ENCODE assay signal across 24 mouse cellular contexts in genomic region chr4:107207016-107207415, GRCm38 (mm10). TPM values are rescaled to one million over a fixed set of nuclear protein-coding genes. Genes with fewer than 3 reads are reported as not detected.
DNase-seq lines count a peak whose midpoint lies in the region; ATAC-seq lines count a peak whose summit lies in the region.
"Had no signal": no experiment of that assay in that cellular context is flagged by ENCODE, and none has a peak within 500 bp of the region (broad histone marks: within the 10 kb centered on the region; RNA-seq: fewer than 3 reads in every experiment).

No protein-coding gene starts in this region.

- ATAC-seq in midbrain, embryonic 11.5 days (ENCODE audit: low FRiP score) = no peak
- ATAC-seq: activated CD4-positive, CD25-positive, alpha-beta regulatory T cell, adult 4 months; CD4-positive, CD25-positive, alpha-beta regulatory T cell, adult 4 months; Patski had no signal

- H3K27ac ChIP-seq in midbrain, embryonic 11.5 days (ENCODE audit: low read depth, low read length) = no peak overlapping the region
- no peak overlapping the region for H3K27ac ChIP-seq in midbrain, embryonic 10.5 days (replicated peaks)

- no peak overlapping the region for H3K4me3 ChIP-seq in midbrain, embryonic 11.5 days (ENCODE audit: low read depth, low read length)
- no peak overlapping the region for H3K4me3 ChIP-seq in midbrain, embryonic 10.5 days

- no peaks in the 10 kb centered on the region for H3K9me3 ChIP-seq in midbrain, embryonic 11.5 days (ENCODE audit: control insufficient read depth, low read length)
- H3K9me3 ChIP-seq in midbrain, embryonic 10.5 days (replicated peaks) = no peaks in the 10 kb centered on the region
- H3K9me3 ChIP-seq: G1E had no signal

- H3K27me3 ChIP-seq in midbrain, embryonic 11.5 days (ENCODE audit: control insufficient read depth, insufficient read depth, low read length) = no peaks in the 10 kb centered on the region
- H3K27me3 ChIP-seq in midbrain, embryonic 10.5 days (ENCODE audit: low read depth, poor library complexity, severe bottlenecking) = no peaks in the 10 kb centered on the region
- H3K27me3 ChIP-seq: CH12.LX, Patski had no signal

- 100% methylated on average over 2 of the region's 2 CpGs for WGBS in midbrain, embryonic 11.5 days
- 99% methylated on average over 2 of the region's 2 CpGs for WGBS in midbrain, embryonic 10.5 days

- H3K9ac ChIP-seq in midbrain, embryonic 11.5 days (ENCODE audit: low read length) = no peak overlapping the region

- peaks cover 4% of the 10 kb centered on the region; the same call in 1 of the 2 replicates for H3K36me3 ChIP-seq in midbrain, embryonic 11.5 days (ENCODE audit: control insufficient read depth, insufficient read depth, low read length)
- H3K36me3 ChIP-seq in midbrain, embryonic 10.5 days = peaks cover 66% of the 10 kb centered on the region

- no peaks in the 10 kb centered on the region for H3K4me1 ChIP-seq in midbrain, embryonic 11.5 days (ENCODE audit: control insufficient read depth, insufficient read depth, low read length)
- peaks cover 16% of the 10 kb centered on the region for H3K4me1 ChIP-seq in midbrain, embryonic 10.5 days

- peak; percentile 68 for DNase-seq in heart, adult 11 months
- no peak for DNase-seq in heart, postnatal 4 days
- DNase-seq in midbrain, embryonic 11.5 days (ENCODE audit: low spot score, missing footprints) = peak; percentile 67
- DNase-seq in midbrain, embryonic 10.5 days (ENCODE audit: low spot score) = no peak
- DNase-seq: adrenal gland, adult 2 months; adrenal gland, adult 8-10 months; adrenal gland, postnatal 10 days; adrenal gland, postnatal 14 days; adrenal gland, postnatal 25 days; adrenal gland, postnatal 36 days; B cell, adult 2 months; cerebellum, adult 11 months; cerebellum, adult 11-12 months; cerebellum, adult 18-20 months had no signal

- H3K4me2 ChIP-seq in midbrain, embryonic 11.5 days = no peak overlapping the region

RNA-seq across cellular contexts. Expression of gene Ldlrad1, which starts 2.0 kb away (rescaled TPM):
- not detected for total RNA-seq in heart, postnatal 4 days (2021)
- not detected in 2 replicates for polyA plus RNA-seq in midbrain, embryonic 11.5 days (2014; fragmentation: Nextera tagmentation; extraction: Ambion mirVana)
- polyA plus RNA-seq in midbrain, embryonic 10.5 days (2016; fragmentation: Nextera tagmentation; extraction: Ambion mirVana) = not detected in 2 replicates
- total RNA-seq: adrenal gland, adult 18-20 months; adrenal gland, adult 2 months; adrenal gland, adult 8-10 months; adrenal gland, postnatal 14 days; adrenal gland, postnatal 36 days; adrenal gland, postnatal 4 days; CH12.LX; ES-E14 had no signal
- polyA plus RNA-seq: brain, embryonic 14.5 days; C2C12; G1E; Patski had no signal

RNA-seq across cellular contexts. Expression of gene Tceanc2, which starts 28.1 kb away (rescaled TPM):
- total RNA-seq in heart, postnatal 4 days (2021) = 10 to 100 TPM; 13.1 to 14.9 TPM
- 22.8 and 25.2 TPM in 2 replicates for polyA plus RNA-seq in midbrain, embryonic 11.5 days (2014; fragmentation: Nextera tagmentation; extraction: Ambion mirVana)
- polyA plus RNA-seq in midbrain, embryonic 10.5 days (2016; fragmentation: Nextera tagmentation; extraction: Ambion mirVana) = 30.6 and 39.7 TPM in 2 replicates

RNA-seq across cellular contexts. Expression of gene Tmem59, which starts 28.8 kb away (rescaled TPM):
- total RNA-seq in heart, postnatal 4 days (2021) = 100 to 1,000 TPM; 137 to 148 TPM
- 344 and 384 TPM in 2 replicates for polyA plus RNA-seq in midbrain, embryonic 11.5 days (2014; fragmentation: Nextera tagmentation; extraction: Ambion mirVana)
- 279 and 311 TPM in 2 replicates for polyA plus RNA-seq in midbrain, embryonic 10.5 days (2016; fragmentation: Nextera tagmentation; extraction: Ambion mirVana)

RNA-seq across cellular contexts. Expression of gene Lrrc42, which starts 46.3 kb away (rescaled TPM):
- total RNA-seq in heart, postnatal 4 days (2021) = 10 to 100 TPM; 23.1 to 24.9 TPM
- 69.8 and 70.0 TPM in 2 replicates for polyA plus RNA-seq in midbrain, embryonic 11.5 days (2014; fragmentation: Nextera tagmentation; extraction: Ambion mirVana)
- polyA plus RNA-seq in midbrain, embryonic 10.5 days (2016; fragmentation: Nextera tagmentation; extraction: Ambion mirVana) = 75.0 and 83.0 TPM in 2 replicates

RNA-seq across cellular contexts. Expression of gene Hspb11, which starts 46.4 kb away (rescaled TPM):
- total RNA-seq in heart, postnatal 4 days (2021) = 10 to 100 TPM; 16.1 to 18.4 TPM
- polyA plus RNA-seq in midbrain, embryonic 11.5 days (2014; fragmentation: Nextera tagmentation; extraction: Ambion mirVana) = 27.2 and 30.2 TPM in 2 replicates
- polyA plus RNA-seq in midbrain, embryonic 10.5 days (2016; fragmentation: Nextera tagmentation; extraction: Ambion mirVana) = 25.6 and 25.9 TPM in 2 replicates

Comparison
In these comparisons a context has a peak if more than half of its experiments do, and no peak if none do; other contexts are left out.
1. DNase-seq: peak in heart, adult 11 months (single experiment) and midbrain, embryonic 11.5 days (single experiment); none in heart, postnatal 4 days (single experiment) and midbrain, embryonic 10.5 days (single experiment).